Mouse (Mus musculus) inflammation-experienced regulatory T-cells, adult 6 months (primary cell): ENCODE results near the gene Tpi1. TPM values are rescaled to one million over a fixed set of nuclear protein-coding genes. Genes with fewer than 3 reads are reported as not detected.
"Not testable (repeated sequence)": the region's sequence is repeated elsewhere in the genome, so short reads cannot be mapped to it uniquely, and the experiment has no call there.

ENCODE experiments used
- ATAC-seq: one replicate; pipeline ENCODE4 v1.8.0; 2017
- polyA plus RNA-seq, 3 experiments: library from polyadenylated mRNA; unstranded; fragments of 100-300 nt; shearing (Covaris generic); gene quantifications; one replicate each; pipeline ENCODE4 v1.2.1; 2017

The Tpi1 gene
- polyA plus RNA-seq, 3 experiments from 2014 or later, result 77.6 to 91.2 (median 82.5) TPM

- ATAC-seq, result peak; percentile 72
Measured at GRCm38 (mm10) chr6:124829799-124830700, 16.0 kb upstream of the Tpi1 start.

- ATAC-seq, result peak; percentile 84
Measured at GRCm38 (mm10) chr6:124828868-124829798, 15.0 kb upstream of the Tpi1 start, which contains the start of the genes Usp5 and Cdca3. Usp5 (minus strand) TSS chr6:124829484. Cdca3 (plus strand) TSS chr6:124829547.

GRCm38 (mm10) chr6:124828101-124828592, 14.1 kb upstream of the Tpi1 start:
- no peak for ATAC-seq

- no peak for ATAC-seq
Measured at GRCm38 (mm10) chr6:124822049-124822448, 8.0 kb upstream of the Tpi1 start.

GRCm38 (mm10) chr6:124820891-124821290, 6.8 kb upstream of the Tpi1 start:
- ATAC-seq, result no peak

- ATAC-seq, result no peak
Measured at GRCm38 (mm10) chr6:124817971-124818370, 3.9 kb upstream of the Tpi1 start.

- ATAC-seq, result no peak
Measured at GRCm38 (mm10) chr6:124817563-124817962, 3.5 kb upstream of the Tpi1 start.

GRCm38 (mm10) chr6:124817125-124817524, 3.0 kb upstream of the Tpi1 start:
- no peak for ATAC-seq

- ATAC-seq, result no peak
Measured at GRCm38 (mm10) chr6:124816611-124817010, 2.5 kb upstream of the Tpi1 start.

GRCm38 (mm10) chr6:124814858-124815774, 1.0 kb upstream of the Tpi1 start:
- no peak for ATAC-seq

- ATAC-seq, result peak; percentile 2
Measured at GRCm38 (mm10) chr6:124814448-124814847, 352 bp upstream of the Tpi1 start.

GRCm38 (mm10) chr6:124813496-124813895, 600 bp downstream of the Tpi1 start:
- ATAC-seq, result peak; percentile 73

GRCm38 (mm10) chr6:124812848-124813247, 1.2 kb downstream of the Tpi1 start:
- ATAC-seq, result no peak

- no peak for ATAC-seq
Measured at GRCm38 (mm10) chr6:124811701-124812560, 2.2 kb downstream of the Tpi1 start.

GRCm38 (mm10) chr6:124811403-124811665, 2.8 kb downstream of the Tpi1 start:
- no peak for ATAC-seq

- not testable (repeated sequence) for ATAC-seq
Measured at GRCm38 (mm10) chr6:124810566-124811402, 3.3 kb downstream of the Tpi1 start.

- no peak for ATAC-seq
Measured at GRCm38 (mm10) chr6:124809775-124810538, 4.1 kb downstream of the Tpi1 start.

GRCm38 (mm10) chr6:124809052-124809774, 4.9 kb downstream of the Tpi1 start:
- ATAC-seq, result no peak
